Mouse (Mus musculus): ENCODE data around the gene Otud7a. TPM values are rescaled to one million over a fixed set of nuclear protein-coding genes. Genes with fewer than 3 reads are reported as not detected.

Gene Otud7a
- polyA plus RNA-seq, 1 experiment from 2014 or later: 0.25 TPM

GRCm38 (mm10) chr7:63754573-63755475 is 310.3 kb downstream of the Otud7a start:
- Histone ChIP-seq H3K4me1 (peaks cover 48% of the 10 kb centered on the region), H3K27me3 (peaks cover 61% of the 10 kb centered on the region), H3K9ac (peak overlapping the region; percentile 23; the same call in 1 of the 2 replicates), H3K4me2 (replicated peaks) (peak overlapping the region; percentile 86), H3K36me3 (no peaks in the 10 kb centered on the region), H3K4me3 (replicated peaks) (peak overlapping the region; percentile 43), H3K27ac (replicated peaks) (peak overlapping the region; percentile 63), H3K9me3 (replicated peaks) (no peaks in the 10 kb centered on the region)
- 0 out of 2 replicates have a peak, but pooled peaks have one; percentile 26 for ATAC-seq (ENCODE audit: insufficient number of reproducible peaks, low FRiP score, low TSS enrichment, low read depth)
- WGBS: 2% methylated on average over 43 of the region's 43 CpGs

GRCm38 (mm10) chr7:63755476-63755948 is 311.0 kb downstream of the Otud7a start:
- Histone ChIP-seq H3K27ac (replicated peaks) (peak overlapping the region; percentile 48), H3K27me3 (peaks cover 65% of the 10 kb centered on the region), H3K9me3 (replicated peaks) (no peaks in the 10 kb centered on the region), H3K4me2 (replicated peaks) (peak overlapping the region; percentile 86), H3K36me3 (no peaks in the 10 kb centered on the region), H3K4me1 (peaks cover 48% of the 10 kb centered on the region), H3K9ac (0 out of 2 replicates have a peak overlapping the region, but pooled peaks have one; percentile 23), H3K4me3 (replicated peaks) (peak overlapping the region; percentile 43)
- no peak for ATAC-seq (ENCODE audit: insufficient number of reproducible peaks, low FRiP score, low TSS enrichment, low read depth)
- under 1% methylated on average over 13 of the region's 13 CpGs for WGBS

GRCm38 (mm10) chr7:63757136-63757677 is 312.7 kb downstream of the Otud7a start:
- Histone ChIP-seq H3K9me3 (replicated peaks) (no peaks in the 10 kb centered on the region), H3K9ac (no peak overlapping the region), H3K27ac (replicated peaks) (no peak overlapping the region), H3K4me1 (peaks cover 48% of the 10 kb centered on the region), H3K27me3 (peaks cover 80% of the 10 kb centered on the region), H3K36me3 (no peaks in the 10 kb centered on the region), H3K4me2 (replicated peaks) (peak overlapping the region; percentile 76), H3K4me3 (replicated peaks) (peak overlapping the region; percentile 42)
- no peak for ATAC-seq (ENCODE audit: insufficient number of reproducible peaks, low FRiP score, low TSS enrichment, low read depth)
- WGBS: 9% methylated on average over 25 of the region's 25 CpGs

GRCm38 (mm10) chr7:63757678-63758239 is 313.2 kb downstream of the Otud7a start:
- peak overlapping the region; percentile 76 for H3K4me2 ChIP-seq (replicated peaks)
- peak overlapping the region; percentile 42 for H3K4me3 ChIP-seq (replicated peaks)
- ATAC-seq (ENCODE audit: insufficient number of reproducible peaks, low FRiP score, low TSS enrichment, low read depth): no peak
- H3K27me3 ChIP-seq: peaks cover 85% of the 10 kb centered on the region
- H3K4me1 ChIP-seq: peaks cover 48% of the 10 kb centered on the region
- H3K9me3 ChIP-seq (replicated peaks): no peaks in the 10 kb centered on the region
- H3K9ac ChIP-seq: no peak overlapping the region
- no peak overlapping the region for H3K27ac ChIP-seq (replicated peaks)
- 1% methylated on average over 81 of the region's 85 CpGs for WGBS
- H3K36me3 ChIP-seq: no peaks in the 10 kb centered on the region

- H3K4me3 ChIP-seq (replicated peaks): peak overlapping the region; percentile 42
- ATAC-seq (ENCODE audit: insufficient number of reproducible peaks, low FRiP score, low TSS enrichment, low read depth): no peak
- H3K4me2 ChIP-seq (replicated peaks): peak overlapping the region; percentile 76
- no peaks in the 10 kb centered on the region for H3K36me3 ChIP-seq
- H3K4me1 ChIP-seq: peaks cover 48% of the 10 kb centered on the region
- no peaks in the 10 kb centered on the region for H3K9me3 ChIP-seq (replicated peaks)
- H3K27ac ChIP-seq (replicated peaks): no peak overlapping the region
- H3K9ac ChIP-seq: no peak overlapping the region
- under 1% methylated on average over 97 of the region's 97 CpGs for WGBS
- peaks cover 85% of the 10 kb centered on the region for H3K27me3 ChIP-seq
Observed at GRCm38 (mm10) chr7:63758240-63758826, 313.8 kb downstream of the Otud7a start.

GRCm38 (mm10) chr7:63759606-63760005 is 315.1 kb downstream of the Otud7a start:
- Histone ChIP-seq H3K4me2 (replicated peaks) (no peak overlapping the region), H3K4me3 (replicated peaks) (no peak overlapping the region), H3K27me3 (peaks cover 81% of the 10 kb centered on the region), H3K4me1 (peaks cover 36% of the 10 kb centered on the region), H3K9me3 (replicated peaks) (no peaks in the 10 kb centered on the region), H3K36me3 (no peaks in the 10 kb centered on the region), H3K9ac (no peak overlapping the region), H3K27ac (replicated peaks) (no peak overlapping the region)
- 29% methylated on average over 5 of the region's 5 CpGs for WGBS
- 0 out of 2 replicates have a peak, but pooled peaks have one; percentile 20 for ATAC-seq (ENCODE audit: insufficient number of reproducible peaks, low FRiP score, low TSS enrichment, low read depth)

GRCm38 (mm10) chr7:63762529-63762928 is 318.0 kb downstream of the Otud7a start:
- Histone ChIP-seq H3K9me3 (replicated peaks) (no peaks in the 10 kb centered on the region), H3K9ac (no peak overlapping the region), H3K4me3 (replicated peaks) (no peak overlapping the region), H3K27ac (replicated peaks) (no peak overlapping the region), H3K4me1 (peaks cover 16% of the 10 kb centered on the region), H3K36me3 (no peaks in the 10 kb centered on the region), H3K4me2 (replicated peaks) (no peak overlapping the region), H3K27me3 (peaks cover 54% of the 10 kb centered on the region)
- WGBS: 74% methylated on average over 3 of the region's 3 CpGs
- no peak for ATAC-seq (ENCODE audit: insufficient number of reproducible peaks, low FRiP score, low TSS enrichment, low read depth)

GRCm38 (mm10) chr7:63768398-63769029 is 324.0 kb downstream of the Otud7a start:
- no peak for ATAC-seq (ENCODE audit: insufficient number of reproducible peaks, low FRiP score, low TSS enrichment, low read depth)

GRCm38 (mm10) chr7:63773268-63773667 is 328.7 kb downstream of the Otud7a start:
- Histone ChIP-seq H3K4me1 (no peaks in the 10 kb centered on the region), H3K27me3 (no peaks in the 10 kb centered on the region), H3K27ac (replicated peaks) (no peak overlapping the region), H3K9ac (no peak overlapping the region), H3K9me3 (replicated peaks) (no peaks in the 10 kb centered on the region), H3K4me3 (replicated peaks) (no peak overlapping the region), H3K36me3 (no peaks in the 10 kb centered on the region), H3K4me2 (replicated peaks) (no peak overlapping the region)
- ATAC-seq (ENCODE audit: insufficient number of reproducible peaks, low FRiP score, low TSS enrichment, low read depth): no peak
- whole genome bisulfite sequencing: 96% methylated on average over 1 of the region's 1 CpGs

More at GRCm38 (mm10) chr7:63768398-63769029, 324.0 kb downstream of the Otud7a start:
- Histone ChIP-seq H3K9me3 (replicated peaks) (no peaks in the 10 kb centered on the region), H3K27me3 (peaks cover 6% of the 10 kb centered on the region), H3K4me2 (replicated peaks) (no peak overlapping the region), H3K4me1 (no peaks in the 10 kb centered on the region), H3K36me3 (no peaks in the 10 kb centered on the region), H3K27ac (replicated peaks) (no peak overlapping the region), H3K4me3 (replicated peaks) (no peak overlapping the region), H3K9ac (no peak overlapping the region)
- WGBS: 60% methylated on average over 5 of the region's 5 CpGs

- Histone ChIP-seq H3K9me3 (replicated peaks) (no peaks in the 10 kb centered on the region), H3K27ac (replicated peaks) (no peak overlapping the region), H3K4me1 (no peaks in the 10 kb centered on the region), H3K4me2 (replicated peaks) (no peak overlapping the region), H3K4me3 (replicated peaks) (no peak overlapping the region), H3K27me3 (no peaks in the 10 kb centered on the region), H3K9ac (no peak overlapping the region), H3K36me3 (no peaks in the 10 kb centered on the region)
- 70% methylated on average over 1 of the region's 1 CpGs for WGBS
- ATAC-seq (ENCODE audit: insufficient number of reproducible peaks, low FRiP score, low TSS enrichment, low read depth): no peak
Observed at GRCm38 (mm10) chr7:63774291-63774690, 329.7 kb downstream of the Otud7a start.
